Mouse (Mus musculus) embryonic facial prominence, embryonic 13.5 days (tissue): ENCODE results near the gene Slco1c1. TPM values are rescaled to one million over a fixed set of nuclear protein-coding genes. Genes with fewer than 3 reads are reported as not detected.
A peak's percentile ranks its signal among the peaks of the same experiment; 100 is the strongest.
"Not testable (repeated sequence)": the region's sequence is repeated elsewhere in the genome, so short reads cannot be mapped to it uniquely, and the experiment has no call there.

Experiments
- ATAC-seq: fragments of 200-750 bp; cut with Nextera tagmentation; 2 replicates; pipeline ENCODE4 v1.8.0; 2017; ENCODE audit warnings: low read depth; ENCODE audit not compliant: insufficient number of reproducible peaks, insufficient read depth, low FRiP score, low TSS enrichment
- H3K27ac ChIP-seq: fragments of 300-500 bp; sonication (generic); 2 replicates; pipeline ENCODE4 v1.5.1; 2015; ENCODE audit warnings: moderate library complexity, mild to moderate bottlenecking, inconsistent platforms
- H3K27me3 ChIP-seq: fragments of 300-500 bp; sonication (generic); 2 replicates; pipeline ENCODE4 v1.6.1; 2015; ENCODE audit warnings: mild to moderate bottlenecking, inconsistent platforms
- H3K36me3 ChIP-seq: fragments of 300-500 bp; sonication (generic); 2 replicates; pipeline ENCODE4 v1.6.1; 2015; ENCODE audit warnings: mild to moderate bottlenecking, inconsistent platforms
- H3K4me1 ChIP-seq: fragments of 300-500 bp; sonication (generic); 2 replicates; pipeline ENCODE4 v1.6.1; 2015; ENCODE audit warnings: inconsistent platforms
- H3K4me2 ChIP-seq: fragments of 300-500 bp; sonication (generic); 2 replicates; pipeline ENCODE4 v1.6.1; 2015; ENCODE audit warnings: moderate library complexity, mild to moderate bottlenecking, inconsistent platforms
- H3K4me3 ChIP-seq: fragments of 300-500 bp; sonication (generic); 2 replicates; pipeline ENCODE4 v1.5.1; 2015; ENCODE audit warnings: mild to moderate bottlenecking, inconsistent platforms
- H3K9ac ChIP-seq: fragments of 300-500 bp; sonication (generic); 2 replicates; pipeline ENCODE4 v1.6.1; 2015; ENCODE audit warnings: mild to moderate bottlenecking, inconsistent platforms
- H3K9me3 ChIP-seq: fragments of 300-500 bp; sonication (generic); 2 replicates; pipeline ENCODE4 v1.6.1; 2016; ENCODE audit warnings: inconsistent platforms
- WGBS: fragments of 180-500 bp; shearing (Covaris S2); methylation state at CpG from one replicate; pipeline ENCODE4 v1.1.7; 2015; ENCODE audit warnings: mixed read lengths; 5-methylcytosine and 5-hydroxymethylcytosine counted together
- polyA plus RNA-seq: library from polyadenylated mRNA; unstranded; fragments of >200 nt; fragmentation: Nextera tagmentation; extraction: Ambion mirVana; gene quantifications from 2 replicates; pipeline ENCODE4 v1.2.1, GENCODE M21; 2015

The Slco1c1 gene
- polyA plus RNA-seq, 1 experiment from 2014 or later, result 0.14 TPM

GRCm38 (mm10) chr6:141530865-141531264 lies 6.7 kb downstream of the Slco1c1 start:
- no peak overlapping the region for H3K27ac ChIP-seq
- H3K36me3 ChIP-seq, result no peaks in the 10 kb centered on the region
- no peak overlapping the region for H3K4me3 ChIP-seq
- 58% methylated on average over 6 of the region's 6 CpGs for WGBS
- no peak for ATAC-seq
- H3K27me3 ChIP-seq, result peaks cover under 1% of the 10 kb centered on the region; the same call in 1 of the 2 replicates
- no peak overlapping the region for H3K4me2 ChIP-seq
- H3K9ac ChIP-seq, result no peak overlapping the region
- no peaks in the 10 kb centered on the region for H3K4me1 ChIP-seq
- H3K9me3 ChIP-seq, result no peaks in the 10 kb centered on the region

GRCm38 (mm10) chr6:141537298-141537697 lies 13.1 kb downstream of the Slco1c1 start:
- peaks cover 24% of the 10 kb centered on the region for H3K27me3 ChIP-seq
- H3K9ac ChIP-seq, result no peak overlapping the region
- H3K4me3 ChIP-seq, result no peak overlapping the region
- WGBS, result 6% methylated on average over 3 of the region's 3 CpGs
- no peaks in the 10 kb centered on the region for H3K9me3 ChIP-seq
- peak overlapping the region; percentile 9; the same call in 1 of the 2 replicates for H3K4me2 ChIP-seq
- H3K36me3 ChIP-seq, result no peaks in the 10 kb centered on the region
- H3K4me1 ChIP-seq, result peaks cover 15% of the 10 kb centered on the region
- H3K27ac ChIP-seq, result no peak overlapping the region
- no peak for ATAC-seq

GRCm38 (mm10) chr6:141541136-141541535 lies 17.0 kb downstream of the Slco1c1 start:
- no peak overlapping the region for H3K4me3 ChIP-seq
- H3K9me3 ChIP-seq, result no peaks in the 10 kb centered on the region
- no peak overlapping the region for H3K4me2 ChIP-seq
- H3K4me1 ChIP-seq, result peaks cover 29% of the 10 kb centered on the region
- H3K36me3 ChIP-seq, result no peaks in the 10 kb centered on the region
- WGBS, result 77% methylated on average over 1 of the region's 1 CpGs
- H3K27ac ChIP-seq, result no peak overlapping the region
- peaks cover 28% of the 10 kb centered on the region for H3K27me3 ChIP-seq
- ATAC-seq, result no peak
- H3K9ac ChIP-seq, result no peak overlapping the region

GRCm38 (mm10) chr6:141543344-141543743 lies 19.2 kb downstream of the Slco1c1 start:
- Histone ChIP-seq H3K36me3 (no peaks in the 10 kb centered on the region), H3K4me1 (peaks cover 19% of the 10 kb centered on the region), H3K4me3 (no peak overlapping the region), H3K27me3 (peaks cover 31% of the 10 kb centered on the region), H3K4me2 (no peak overlapping the region), H3K9ac (no peak overlapping the region), H3K9me3 (no peaks in the 10 kb centered on the region), H3K27ac (no peak overlapping the region)
- ATAC-seq, result no peak
- 52% methylated on average over 7 of the region's 7 CpGs for WGBS

- Histone ChIP-seq H3K4me3 (no peak overlapping the region), H3K9ac (no peak overlapping the region), H3K27ac (no peak overlapping the region), H3K4me1 (no peaks in the 10 kb centered on the region), H3K4me2 (no peak overlapping the region), H3K27me3 (no peaks in the 10 kb centered on the region), H3K36me3 (no peaks in the 10 kb centered on the region), H3K9me3 (no peaks in the 10 kb centered on the region)
- ATAC-seq, result no peak
- WGBS, result 88% methylated on average over 1 of the region's 1 CpGs
Measured at GRCm38 (mm10) chr6:141558118-141558517, 34.0 kb downstream of the Slco1c1 start.

- no peak for ATAC-seq
- no peak overlapping the region for H3K27ac ChIP-seq
- no peaks in the 10 kb centered on the region for H3K36me3 ChIP-seq
- H3K27me3 ChIP-seq, result no peaks in the 10 kb centered on the region
- WGBS, result 77% methylated on average over 2 of the region's 2 CpGs
- H3K4me1 ChIP-seq, result no peaks in the 10 kb centered on the region
- no peak overlapping the region for H3K9ac ChIP-seq
- H3K4me3 ChIP-seq, result no peak overlapping the region
- no peak overlapping the region for H3K4me2 ChIP-seq
- H3K9me3 ChIP-seq, result no peaks in the 10 kb centered on the region
Measured at GRCm38 (mm10) chr6:141567366-141567765, 43.2 kb downstream of the Slco1c1 start.

GRCm38 (mm10) chr6:141567852-141568558 lies 43.8 kb downstream of the Slco1c1 start:
- Histone ChIP-seq H3K4me1 (no peaks in the 10 kb centered on the region), H3K36me3 (no peaks in the 10 kb centered on the region), H3K9me3 (no peaks in the 10 kb centered on the region), H3K27ac (no peak overlapping the region), H3K9ac (no peak overlapping the region), H3K4me2 (no peak overlapping the region), H3K27me3 (no peaks in the 10 kb centered on the region), H3K4me3 (no peak overlapping the region)
- no peak for ATAC-seq
- 68% methylated on average over 10 of the region's 10 CpGs for WGBS

GRCm38 (mm10) chr6:141568559-141568946 lies 44.4 kb downstream of the Slco1c1 start:
- no peak for ATAC-seq
- WGBS, result 65% methylated on average over 3 of the region's 3 CpGs
- Histone ChIP-seq H3K36me3 (no peaks in the 10 kb centered on the region), H3K4me3 (no peak overlapping the region), H3K9me3 (no peaks in the 10 kb centered on the region), H3K4me2 (no peak overlapping the region), H3K4me1 (no peaks in the 10 kb centered on the region), H3K9ac (no peak overlapping the region), H3K27me3 (no peaks in the 10 kb centered on the region), H3K27ac (no peak overlapping the region)

- Histone ChIP-seq H3K9ac (no peak overlapping the region), H3K4me3 (no peak overlapping the region), H3K27me3 (no peaks in the 10 kb centered on the region), H3K4me1 (no peaks in the 10 kb centered on the region), H3K9me3 (no peaks in the 10 kb centered on the region), H3K36me3 (no peaks in the 10 kb centered on the region), H3K4me2 (no peak overlapping the region), H3K27ac (no peak overlapping the region)
- ATAC-seq, result no peak
- 33% methylated on average over 3 of the region's 3 CpGs for WGBS
Measured at GRCm38 (mm10) chr6:141576646-141577200, 52.6 kb downstream of the Slco1c1 start.

GRCm38 (mm10) chr6:141584791-141585403 lies 60.7 kb downstream of the Slco1c1 start:
- no peaks in the 10 kb centered on the region for H3K4me1 ChIP-seq
- no peaks in the 10 kb centered on the region for H3K36me3 ChIP-seq
- H3K9ac ChIP-seq, result no peak overlapping the region
- no peak overlapping the region for H3K4me2 ChIP-seq
- H3K9me3 ChIP-seq, result no peaks in the 10 kb centered on the region
- WGBS, result 23% methylated on average over 1 of the region's 1 CpGs
- no peak overlapping the region for H3K4me3 ChIP-seq
- H3K27me3 ChIP-seq, result no peaks in the 10 kb centered on the region
- ATAC-seq, result no peak
- no peak overlapping the region for H3K27ac ChIP-seq

- Histone ChIP-seq H3K4me2 (no peak overlapping the region), H3K36me3 (no peaks in the 10 kb centered on the region), H3K27ac (no peak overlapping the region), H3K9ac (no peak overlapping the region), H3K4me3 (no peak overlapping the region), H3K9me3 (no peaks in the 10 kb centered on the region), H3K27me3 (no peaks in the 10 kb centered on the region), H3K4me1 (no peaks in the 10 kb centered on the region)
- ATAC-seq, result no peak
- 59% methylated on average over 1 of the region's 1 CpGs for WGBS
Measured at GRCm38 (mm10) chr6:141590002-141590401, 65.8 kb downstream of the Slco1c1 start.

GRCm38 (mm10) chr6:141590598-141591200 lies 66.5 kb downstream of the Slco1c1 start:
- not testable (repeated sequence) for H3K4me2 ChIP-seq, H3K9me3 ChIP-seq, H3K27me3 ChIP-seq, H3K27ac ChIP-seq, H3K4me1 ChIP-seq, ATAC-seq, H3K36me3 ChIP-seq, H3K9ac ChIP-seq, H3K4me3 ChIP-seq
- WGBS, result 63% methylated on average over 4 of the region's 4 CpGs
